Mouse (Mus musculus) B cell, adult 67 days (primary cell): Measurements from ENCODE around the gene Slc25a22. TPM values are rescaled to one million over a fixed set of nuclear protein-coding genes. Genes with fewer than 3 reads are reported as not detected.

Experiments
- total RNA-seq, 2 experiments: library from RNA; stranded (reverse); gene quantifications; 4 replicates each; pipeline ENCODE4 v1.2.4; 2023

The Slc25a22 gene
- 10 to 100 TPM; 45.5 to 49.9 TPM for total RNA-seq

DNA sequence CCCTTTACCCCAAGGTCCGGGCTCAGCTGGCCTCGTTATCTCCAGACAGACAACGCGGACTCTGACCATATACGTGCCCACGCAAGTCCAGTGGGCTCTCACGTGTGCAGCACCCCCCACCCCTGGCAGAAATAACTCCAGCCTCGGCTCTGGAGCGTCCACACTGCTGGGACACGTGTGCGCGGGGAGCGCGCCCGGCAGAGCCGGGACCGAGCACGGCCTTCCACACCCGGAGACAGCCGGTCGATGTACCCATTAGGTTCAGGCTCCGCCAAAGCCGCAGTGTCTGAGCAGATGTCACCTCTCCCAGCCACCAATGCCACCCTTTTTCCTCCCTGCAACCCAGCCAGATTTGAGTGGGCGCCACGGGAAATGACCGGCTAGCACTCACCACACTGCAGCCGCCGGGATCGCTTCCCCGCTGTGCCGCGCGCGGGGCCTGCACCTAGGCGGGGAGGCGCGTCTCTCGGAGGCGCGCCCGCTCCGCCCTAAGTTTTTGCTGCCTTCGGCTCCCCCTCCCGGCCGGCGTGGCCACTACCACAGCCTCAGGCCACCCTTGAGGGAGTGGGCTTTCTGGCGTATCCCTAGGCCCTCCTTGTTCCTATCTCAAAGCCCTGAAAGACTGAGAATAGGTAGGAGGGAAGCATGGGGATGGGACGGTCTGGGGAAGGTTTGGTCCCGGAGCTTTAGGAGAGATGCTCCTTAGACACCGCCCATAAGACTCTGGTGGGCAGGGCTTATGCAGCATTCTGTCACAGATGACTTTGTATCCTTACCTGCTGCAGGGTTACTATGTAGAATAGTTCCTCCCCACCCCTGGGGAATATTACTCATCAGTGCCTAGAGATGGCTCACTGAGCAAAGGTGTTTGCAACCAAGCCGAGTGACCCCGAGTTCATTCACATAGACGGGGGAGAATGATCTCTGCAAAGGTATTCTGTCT, at the start of gene Slc25a22:
Slc25a22 (minus strand) TSS at position 715 of the 943 bp plus-strand sequence.

DNA sequence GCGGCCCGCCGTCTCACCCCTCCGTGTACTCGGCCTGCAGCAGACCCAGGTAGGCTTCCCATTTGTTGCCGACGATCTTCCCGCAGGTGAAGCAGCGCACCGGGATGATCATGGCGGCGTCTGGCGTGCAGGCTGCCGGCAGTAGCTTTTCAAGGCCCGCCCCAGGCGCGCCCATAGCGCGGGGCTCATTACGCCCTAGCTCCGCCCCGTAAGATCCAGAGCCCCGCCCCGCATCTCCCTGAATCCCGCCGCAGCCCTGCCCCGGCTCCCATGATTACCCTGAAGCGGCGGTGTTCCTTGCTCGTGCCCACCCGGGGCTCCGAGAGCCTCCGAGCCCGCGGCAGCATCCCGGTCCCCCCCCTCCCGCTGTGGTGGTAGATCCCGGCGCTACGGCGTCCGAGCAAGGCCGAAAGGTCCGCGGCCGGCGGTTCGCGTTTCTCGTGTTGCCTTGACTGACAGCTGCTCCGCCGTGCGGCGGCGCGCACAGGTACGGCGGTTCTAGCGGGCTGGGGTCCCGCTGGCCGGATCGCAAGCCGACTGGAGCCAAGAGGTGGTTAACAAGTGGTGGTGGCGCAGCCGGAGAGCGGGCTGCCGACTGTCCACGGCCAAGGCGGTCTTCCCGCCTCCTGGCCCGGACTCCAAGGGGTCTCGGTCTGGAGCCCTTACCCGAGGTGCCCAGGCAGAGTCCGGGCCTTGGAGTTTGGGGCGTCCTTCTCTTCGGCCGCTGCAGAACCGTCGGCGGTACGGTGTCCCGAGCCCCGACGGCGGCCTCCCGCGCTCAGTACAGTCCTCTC, 37.5 kb upstream of the Slc25a22 start, which contains the start of the genes Polr2l and Tspan4:
Polr2l (minus strand) TSS at position 122 of the 794 bp plus-strand sequence.
Tspan4 (plus strand) TSS at position 230 of the 794 bp plus-strand sequence.

DNA sequence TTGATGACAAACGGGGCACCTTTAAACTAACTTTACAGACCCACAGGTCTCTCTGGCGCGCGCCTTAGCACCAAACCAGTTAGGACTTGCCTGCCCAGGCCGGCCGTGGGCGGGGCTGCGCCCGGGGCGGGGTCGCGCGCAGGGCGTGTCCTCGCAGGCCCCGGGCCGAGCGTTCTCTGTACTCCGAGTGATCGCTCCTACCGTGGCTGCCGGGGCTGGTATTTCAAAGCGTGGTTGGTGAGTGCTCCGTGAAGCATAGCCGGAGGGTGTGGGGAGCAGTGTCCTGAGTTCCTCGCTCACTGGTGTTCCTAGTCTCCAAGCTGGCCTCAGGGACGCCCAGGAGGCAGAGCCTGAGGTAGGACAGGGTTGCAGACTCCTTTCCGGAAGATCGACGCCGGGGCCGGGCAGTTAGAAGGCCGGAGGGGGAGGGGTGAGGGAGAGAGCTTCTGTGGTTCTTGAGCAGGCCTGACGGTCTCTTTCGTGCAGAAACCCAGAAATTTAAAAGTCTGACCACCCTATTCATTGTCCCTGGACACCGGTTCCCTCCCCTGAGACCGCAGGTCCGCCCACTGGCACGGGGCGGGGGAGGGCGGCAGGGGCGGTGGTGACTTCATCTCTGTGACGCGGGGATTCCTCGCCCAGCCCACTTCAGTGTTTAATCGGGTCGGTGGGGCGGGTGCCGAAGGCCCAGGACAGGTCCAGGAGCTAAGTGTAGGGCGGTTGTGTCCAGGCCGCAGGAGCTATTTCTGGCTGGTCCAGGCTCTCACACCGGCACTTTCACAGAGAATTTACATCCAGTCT, 29.7 kb upstream of the Slc25a22 start, which contains the start of gene Cd151:
Cd151 (plus strand) TSS at position 163 of the 801 bp plus-strand sequence.

DNA sequence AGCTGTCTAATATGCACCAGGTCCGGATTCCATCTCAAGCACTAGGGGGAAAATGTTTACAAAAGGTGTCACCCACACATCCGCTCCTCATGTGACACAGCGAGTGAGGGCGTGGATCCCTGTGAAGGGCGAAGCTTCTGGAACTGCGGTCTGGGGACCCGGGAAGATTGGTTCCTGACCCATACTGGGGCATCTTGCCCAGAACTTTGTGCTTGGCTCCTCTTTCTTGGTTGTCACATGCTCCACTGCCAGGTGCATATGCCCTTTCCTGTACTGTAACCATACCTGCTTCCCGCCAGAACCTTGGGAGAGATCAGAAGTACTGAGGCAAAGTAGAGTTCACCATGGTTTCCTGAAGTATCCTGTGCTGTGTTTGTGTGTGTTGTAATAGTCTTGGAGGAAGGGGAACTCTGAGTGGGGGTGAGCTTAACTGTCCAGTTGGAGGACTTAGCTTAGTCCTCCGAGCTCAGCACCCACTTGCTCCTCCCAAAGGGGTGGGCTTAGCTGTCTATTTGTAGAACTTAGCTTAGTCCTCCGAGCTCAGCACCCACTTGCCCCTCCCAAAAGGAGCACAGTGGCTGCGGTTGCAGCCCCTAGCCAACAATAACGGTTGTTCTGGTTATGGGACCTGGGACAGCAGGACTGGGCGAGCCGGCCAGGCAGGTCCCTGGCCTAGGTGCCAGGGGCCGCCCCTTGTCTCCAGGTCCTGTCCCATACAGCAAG, 22.9 kb upstream of the Slc25a22 start, which contains the start of gene Cracr2b:
Cracr2b (plus strand) TSS at position 704 of the 723 bp plus-strand sequence.

DNA sequence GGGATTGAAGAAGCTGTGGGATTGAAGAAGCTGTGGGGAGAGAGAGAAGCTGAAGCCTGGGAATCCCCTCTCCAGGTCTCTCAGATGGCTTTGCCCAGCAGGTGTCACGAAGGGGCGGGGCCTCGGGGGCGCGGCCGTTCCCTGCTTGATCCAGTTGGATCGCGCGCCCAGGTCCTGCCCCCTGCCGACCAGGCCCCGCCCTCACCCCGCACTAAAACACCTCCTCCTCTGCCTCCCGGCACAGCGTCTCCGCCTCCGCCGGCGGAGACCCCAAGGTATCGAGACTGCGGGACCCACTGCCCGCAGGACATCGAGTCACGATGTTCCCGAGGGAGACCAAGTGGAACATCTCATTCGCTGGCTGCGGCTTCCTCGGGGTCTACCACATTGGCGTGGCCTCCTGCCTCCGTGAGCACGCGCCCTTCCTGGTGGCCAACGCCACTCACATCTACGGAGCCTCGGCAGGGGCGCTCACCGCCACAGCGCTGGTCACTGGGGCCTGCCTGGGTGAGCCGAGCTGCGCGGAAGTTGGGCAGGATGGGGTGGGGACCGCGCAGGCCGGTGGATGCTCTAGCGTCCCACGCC, 17.4 kb upstream of the Slc25a22 start, which contains the start of gene Pnpla2:
Pnpla2 (plus strand) TSS at position 232 of the 585 bp plus-strand sequence.

DNA sequence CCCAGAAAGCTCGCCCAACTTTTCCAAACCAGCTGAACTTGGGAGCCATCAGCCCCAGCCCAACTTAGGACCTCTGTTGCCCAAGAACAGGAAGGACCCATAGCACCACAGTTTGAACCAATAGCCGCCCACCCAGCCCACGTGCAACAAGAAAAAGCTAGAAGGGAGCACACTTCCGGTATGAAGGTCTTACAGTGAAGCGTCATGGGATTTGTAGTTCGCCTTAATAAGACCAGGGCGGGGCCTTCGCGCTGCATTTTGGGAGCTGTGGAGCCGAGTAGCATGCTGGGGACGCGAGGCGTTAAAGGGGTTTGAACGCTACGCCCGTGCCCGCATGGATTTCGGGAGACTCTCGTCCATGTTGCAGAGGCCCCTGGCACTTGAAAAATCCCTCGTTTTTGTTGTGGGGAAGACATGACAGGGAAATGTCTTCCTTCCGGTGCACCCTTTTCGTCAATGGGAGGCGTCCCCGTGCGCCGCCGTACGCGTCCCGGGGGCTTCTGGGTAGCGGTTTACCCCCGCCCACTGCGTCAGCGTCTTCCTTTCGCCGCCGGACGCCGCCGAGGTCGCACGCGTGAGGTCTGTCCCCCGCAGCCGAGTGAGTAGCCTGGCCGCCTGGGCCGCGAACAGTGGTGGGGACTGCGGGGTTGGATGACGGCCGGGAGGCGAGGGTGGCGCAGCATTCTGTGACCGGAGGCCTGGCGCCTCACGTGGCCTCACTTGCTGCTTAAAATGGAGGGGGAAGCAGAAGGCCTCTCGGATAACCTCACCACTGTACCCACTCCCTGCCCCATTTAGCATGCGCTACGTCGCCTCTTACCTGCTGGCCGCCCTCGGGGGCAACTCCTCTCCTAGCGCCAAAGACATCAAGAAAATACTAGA, 9.7 kb upstream of the Slc25a22 start, which contains the start of gene Rplp2:
Rplp2 (plus strand) TSS at position 261 of the 882 bp plus-strand sequence.

DNA sequence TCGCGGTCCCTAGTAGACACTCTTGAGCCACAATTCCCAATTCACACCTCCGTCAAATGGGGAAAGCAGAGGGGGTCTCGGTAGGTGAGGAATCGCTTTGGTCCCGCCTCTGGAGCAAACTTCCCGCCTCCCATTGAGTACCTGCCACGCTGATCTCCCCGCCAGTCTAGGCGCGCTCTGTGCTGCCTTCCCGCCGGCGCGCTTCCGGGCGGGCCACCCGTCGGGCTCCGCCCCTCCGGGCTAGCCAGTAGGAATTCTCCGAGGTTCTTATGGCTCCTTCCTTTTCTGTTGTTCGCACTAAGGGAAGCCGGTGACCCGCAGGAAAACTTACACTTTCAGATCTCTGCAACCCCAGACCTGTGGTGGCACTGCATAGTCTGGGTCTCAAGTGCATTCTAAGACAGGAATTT, 6.1 kb upstream of the Slc25a22 start, which contains the start of gene Pidd1:
Pidd1 (minus strand) TSS at position 198 of the 410 bp plus-strand sequence.

DNA sequence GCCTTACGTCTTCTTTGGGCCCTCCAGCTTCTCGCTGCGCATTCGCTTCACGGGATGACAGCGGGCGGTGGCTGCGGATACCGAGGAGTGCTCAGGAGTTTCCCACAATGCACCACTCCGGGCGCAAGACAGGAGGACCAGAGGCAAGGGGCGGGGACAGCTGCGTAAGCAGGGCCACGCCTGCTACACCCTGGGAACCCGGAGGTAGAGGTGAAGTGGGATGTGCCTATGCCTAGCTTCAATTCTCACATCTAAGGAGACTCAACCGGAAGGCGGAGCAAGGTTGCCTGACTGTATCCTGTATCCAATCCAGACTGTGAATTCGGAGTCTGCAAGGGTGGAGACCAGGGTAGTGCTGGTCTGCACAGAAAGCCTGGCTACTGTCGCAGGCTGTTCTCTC, 8.4 kb downstream of the Slc25a22 start, which contains the start of gene Cend1:
Cend1 (minus strand) TSS at position 182 of the 400 bp plus-strand sequence.

DNA sequence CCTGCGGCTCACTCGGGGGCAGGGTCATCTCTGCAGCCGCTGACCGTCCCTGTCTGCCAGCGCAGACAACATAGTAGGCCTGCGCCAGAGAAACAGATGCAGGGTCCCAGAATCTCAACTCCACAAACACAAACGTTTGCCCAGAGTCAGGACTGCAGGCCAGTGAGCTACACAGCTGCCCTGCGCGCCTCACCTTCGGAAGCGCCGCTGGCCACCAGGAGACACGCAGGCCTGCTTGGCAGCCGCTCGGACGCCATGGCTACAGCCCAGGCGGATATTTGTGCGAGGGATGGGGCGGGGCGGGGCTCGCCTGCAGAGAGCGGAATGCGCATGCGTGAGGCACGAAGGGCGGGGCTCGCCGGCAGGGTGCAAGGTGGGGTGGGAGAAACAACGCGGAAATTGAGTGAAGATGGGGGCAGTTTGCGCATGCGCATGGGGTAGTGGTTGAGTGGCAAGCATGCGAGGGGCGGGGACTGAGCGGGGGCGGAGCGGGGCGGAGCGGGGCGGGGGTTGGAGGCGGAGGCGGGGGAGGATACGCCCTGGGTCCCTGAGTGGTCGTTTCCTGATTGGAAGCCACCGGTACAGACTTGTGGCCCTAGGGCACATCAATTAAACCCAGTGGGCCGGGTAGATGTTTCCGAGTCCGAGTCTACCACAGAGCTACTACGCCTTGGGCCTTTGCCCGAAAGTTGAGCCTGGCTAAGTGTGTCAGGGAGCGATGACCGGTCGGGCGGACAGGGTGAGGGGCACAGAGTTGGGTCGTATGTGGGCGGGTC, 23.7 kb downstream of the Slc25a22 start, which contains the start of gene Gatd1:
Gatd1 (minus strand) TSS at position 328 of the 776 bp plus-strand sequence.

DNA sequence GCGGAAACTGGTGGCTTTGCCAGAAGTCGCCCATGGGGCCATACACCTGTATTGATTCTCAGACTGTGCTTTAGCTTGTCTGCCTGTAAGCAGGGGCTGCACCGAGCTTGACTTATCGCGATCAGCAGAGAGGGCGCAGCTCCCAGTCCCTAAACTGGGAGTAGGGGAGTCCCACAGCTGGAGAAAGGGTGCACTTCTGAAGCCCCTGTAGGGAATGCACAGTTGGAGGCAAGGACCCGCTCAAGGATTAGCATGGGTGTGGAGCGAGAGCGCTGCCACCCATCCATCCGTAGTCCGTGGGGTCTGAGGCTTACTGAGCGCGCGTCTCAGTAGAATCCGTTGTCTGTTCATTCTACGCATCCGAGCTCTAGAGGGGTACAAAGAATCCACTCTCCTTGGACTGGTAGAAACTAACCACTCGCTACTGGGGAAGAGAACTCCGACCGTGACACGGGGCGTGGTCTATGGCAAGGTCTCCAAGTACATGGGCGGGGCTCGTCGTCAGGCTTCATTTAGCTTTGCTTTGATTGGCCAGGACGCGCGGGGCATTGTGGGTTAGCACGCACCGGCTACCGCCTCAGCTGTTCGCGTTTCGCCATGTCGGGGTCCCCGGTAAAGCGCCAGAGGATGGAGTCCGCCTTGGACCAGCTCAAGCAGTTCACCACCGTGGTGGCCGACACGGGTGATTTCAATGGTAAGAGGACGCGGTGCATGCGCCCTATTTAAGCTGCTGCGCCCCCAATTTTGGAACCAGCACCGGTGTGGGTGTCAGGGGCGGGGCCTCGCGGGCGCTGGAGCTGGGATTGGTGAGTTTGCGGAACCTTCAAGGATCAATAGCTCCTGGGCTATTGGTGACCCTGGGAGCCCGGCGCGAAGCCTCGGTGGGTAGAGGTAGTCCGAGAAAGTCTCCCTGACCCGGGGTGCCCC, 45.8 kb downstream of the Slc25a22 start, which contains the start of gene Taldo1:
Taldo1 (plus strand) TSS at position 575 of the 927 bp plus-strand sequence.

Other genes starting within 250 kb of the Slc25a22 start
- gene Hras, start 243.9 kb downstream of the Slc25a22 start, total RNA-seq = 10 to 100 TPM; 23.1 to 28.1 TPM
- gene Lrrc56, start 243.7 kb downstream of the Slc25a22 start, total RNA-seq = 1 to 10 TPM; 5.4 to 7.7 TPM
- gene Lmntd2, start 223.8 kb downstream of the Slc25a22 start, total RNA-seq = 1 to 10 TPM; 4.9 TPM
- gene Rassf7, start 222.0 kb downstream of the Slc25a22 start, total RNA-seq = 10 to 100 TPM; 13.4 to 15.4 TPM
- 100 to 1,000 TPM; 149 TPM for gene Phrf1, start 209.1 kb downstream of the Slc25a22 start, total RNA-seq
- gene Irf7, start 171.4 kb downstream of the Slc25a22 start, total RNA-seq = 10 to 100 TPM; 27.7 to 43.8 TPM
- gene Cdhr5, start 161.1 kb downstream of the Slc25a22 start, total RNA-seq = not detected
- not detected for gene Sct, start 158.8 kb downstream of the Slc25a22 start, total RNA-seq
- gene Drd4, start 145.9 kb downstream of the Slc25a22 start, total RNA-seq = not detected
- gene Deaf1, start 110.2 kb downstream of the Slc25a22 start, total RNA-seq = 10 to 100 TPM; 44.0 to 45.2 TPM
- 10 to 100 TPM; 21.6 to 30.3 TPM for gene Tmem80, start 110.2 kb downstream of the Slc25a22 start, total RNA-seq
- under 1 TPM; 0.24 to 0.84 TPM for gene Eps8l2, start 99.0 kb downstream of the Slc25a22 start, total RNA-seq
- gene Taldo1, start 45.7 kb downstream of the Slc25a22 start, total RNA-seq = 100 to 1,000 TPM; 146 to 150 TPM
- 10 to 100 TPM; 31.8 to 46.1 TPM for gene Gatd1, start 23.8 kb downstream of the Slc25a22 start, total RNA-seq
- gene Cend1, start 8.4 kb downstream of the Slc25a22 start, total RNA-seq = not detected
- 1 to 10 TPM; 5.9 to 6.3 TPM for gene Pidd1, start 6.1 kb upstream of the Slc25a22 start, total RNA-seq
- gene Rplp2, start 9.5 kb upstream of the Slc25a22 start, total RNA-seq = 1,000 to 10,000 TPM; 2,341 to 2,386 TPM
- gene Pnpla2, start 17.3 kb upstream of the Slc25a22 start, total RNA-seq = 10 to 100 TPM; 54.1 to 58.8 TPM
- gene Cracr2b, start 23.2 kb upstream of the Slc25a22 start, total RNA-seq = not detected
- 10 to 100 TPM; 11.2 to 17.5 TPM for gene Cd151, start 29.5 kb upstream of the Slc25a22 start, total RNA-seq
- 10 to 100 TPM; 18.6 to 21.3 TPM for gene Polr2l, start 37.2 kb upstream of the Slc25a22 start, total RNA-seq
- gene Tspan4, start 37.3 kb upstream of the Slc25a22 start, total RNA-seq = under 1 TPM in 1 of 2 experiments, not detected in 1; 0.99 TPM
- 10 to 100 TPM; 18.7 to 24.5 TPM for gene Chid1, start 102.0 kb upstream of the Slc25a22 start, total RNA-seq
- 10 to 100 TPM; 43.5 to 45.4 TPM for gene Ap2a2, start 124.3 kb upstream of the Slc25a22 start, total RNA-seq
- not detected for gene Muc6, start 217.4 kb upstream of the Slc25a22 start, total RNA-seq